Mouse (Mus musculus): ENCODE results near the gene Gbp3.
A peak's percentile ranks its signal among the peaks of the same experiment; 100 is the strongest.
"Not testable (repeated sequence)": the region's sequence is repeated elsewhere in the genome, so short reads cannot be mapped to it uniquely, and the experiment has no call there.

The Gbp3 gene

GRCm38 (mm10) chr3:142559632-142560228 lies at the start of gene Gbp3:
Gbp3 (plus strand) TSS chr3:142560026.
- DNase-seq (ENCODE audit: low spot score in 2 of 2): peak in 1 of 2 experiments; percentile 2

- no peak for DNase-seq (ENCODE audit: low spot score in 2 of 2)
These were observed 31.7 kb upstream of the Gbp3 start for GRCm38 (mm10) chr3:142528116-142528515.

- DNase-seq (ENCODE audit: low spot score in 2 of 2): no peak
These were observed 30.2 kb upstream of the Gbp3 start for GRCm38 (mm10) chr3:142529597-142529996.

- DNase-seq (ENCODE audit: low spot score in 2 of 2): peak; percentile 37 to 38
These were observed 29.5 kb upstream of the Gbp3 start, which contains the start of gene Gbp7 for GRCm38 (mm10) chr3:142530087-142530953. Gbp7 (plus strand) TSS chr3:142530342.

- no peak for DNase-seq (ENCODE audit: low spot score in 2 of 2)
These were observed 28.2 kb upstream of the Gbp3 start for GRCm38 (mm10) chr3:142531595-142531994.

- DNase-seq (ENCODE audit: low spot score in 2 of 2): no peak
These were observed 26.6 kb upstream of the Gbp3 start for GRCm38 (mm10) chr3:142533185-142533584.

GRCm38 (mm10) chr3:142535667-142536066 lies 24.2 kb upstream of the Gbp3 start:
- DNase-seq (ENCODE audit: low spot score in 2 of 2): no peak

- no peak for DNase-seq (ENCODE audit: low spot score in 2 of 2)
These were observed 18.4 kb upstream of the Gbp3 start for GRCm38 (mm10) chr3:142541391-142541790.

- DNase-seq (ENCODE audit: low spot score in 2 of 2): not testable (repeated sequence)
These were observed 17.1 kb upstream of the Gbp3 start for GRCm38 (mm10) chr3:142542776-142543175.

- no peak for DNase-seq (ENCODE audit: low spot score in 2 of 2)
These were observed 13.1 kb upstream of the Gbp3 start for GRCm38 (mm10) chr3:142546690-142547089.

- no peak for DNase-seq (ENCODE audit: low spot score in 2 of 2)
These were observed 9.7 kb upstream of the Gbp3 start for GRCm38 (mm10) chr3:142550052-142550676.

GRCm38 (mm10) chr3:142554601-142555000 lies 5.2 kb upstream of the Gbp3 start:
- DNase-seq (ENCODE audit: low spot score in 2 of 2): no peak

- no peak for DNase-seq (ENCODE audit: low spot score in 2 of 2)
These were observed 4.2 kb upstream of the Gbp3 start for GRCm38 (mm10) chr3:142555623-142556022.

GRCm38 (mm10) chr3:142560296-142560948 lies 596 bp downstream of the Gbp3 start:
- peak; percentile 69 to 76 for DNase-seq (ENCODE audit: low spot score in 2 of 2)

- DNase-seq (ENCODE audit: low spot score in 2 of 2): no peak
These were observed 1.3 kb downstream of the Gbp3 start for GRCm38 (mm10) chr3:142561045-142561646.

GRCm38 (mm10) chr3:142561666-142562065 lies 1.8 kb downstream of the Gbp3 start:
- DNase-seq (ENCODE audit: low spot score in 2 of 2): no peak

GRCm38 (mm10) chr3:142567490-142567889 lies 7.7 kb downstream of the Gbp3 start:
- DNase-seq (ENCODE audit: low spot score in 2 of 2): not testable (repeated sequence)

- DNase-seq (ENCODE audit: low spot score in 2 of 2): no peak
These were observed 10.9 kb downstream of the Gbp3 start for GRCm38 (mm10) chr3:142570738-142571137.

GRCm38 (mm10) chr3:142577108-142577507 lies 17.3 kb downstream of the Gbp3 start:
- no peak for DNase-seq (ENCODE audit: low spot score in 2 of 2)

- DNase-seq (ENCODE audit: low spot score in 2 of 2): no peak
These were observed 18.5 kb downstream of the Gbp3 start for GRCm38 (mm10) chr3:142578342-142578741.

- no peak for DNase-seq (ENCODE audit: low spot score in 2 of 2)
These were observed 23.2 kb downstream of the Gbp3 start for GRCm38 (mm10) chr3:142583067-142583466.

- DNase-seq (ENCODE audit: low spot score in 2 of 2): no peak
These were observed 27.6 kb downstream of the Gbp3 start for GRCm38 (mm10) chr3:142587386-142587785.
